Mouse (Mus musculus): ENCODE results near the gene Vmn2r14.
"Not testable (repeated sequence)": the region's sequence is repeated elsewhere in the genome, so short reads cannot be mapped to it uniquely, and the experiment has no call there.

Gene Vmn2r14

DNA sequence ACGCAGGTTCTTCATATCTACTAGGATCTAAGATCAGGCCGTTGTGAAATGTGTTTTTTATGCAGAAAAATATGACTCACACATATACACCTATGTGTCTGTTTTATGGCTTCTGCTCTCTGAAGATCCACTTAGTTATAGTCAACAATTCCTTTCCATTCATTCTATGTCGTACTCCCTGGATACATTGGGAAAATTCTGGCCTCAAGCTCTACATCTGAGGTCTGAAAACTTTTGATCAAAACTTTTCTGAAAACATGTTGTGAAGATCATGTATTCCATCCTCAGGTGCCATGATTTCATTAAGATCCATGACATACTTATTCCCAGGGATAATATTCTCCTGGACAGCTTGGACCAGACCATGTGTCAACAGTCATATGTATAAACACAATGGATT lies at the start of gene Vmn2r14:
Gene Vmn2r14, minus strand, starts transcription at position 101 of the 400 bp plus-strand sequence.
- no peak for DNase-seq (ENCODE audit: low spot score)

GRCm38 (mm10) chr5:109192099-109192498 lies 32.4 kb downstream of the Vmn2r14 start, which contains the start of gene Vmn2r13:
TSS of gene Vmn2r13 (minus strand) at chr5:109192199.
- DNase-seq (ENCODE audit: low spot score): not testable (repeated sequence)

GRCm38 (mm10) chr5:109166851-109167250 lies 57.7 kb downstream of the Vmn2r14 start:
- DNase-seq (ENCODE audit: low spot score): not testable (repeated sequence)

Data from urinary bladder, postnatal 25 days (tissue).